Mouse (Mus musculus): ENCODE results near the gene Syngap1.
"Not testable (repeated sequence)": the region's sequence is repeated elsewhere in the genome, so short reads cannot be mapped to it uniquely, and the experiment has no call there.

Gene Syngap1

GRCm38 (mm10) chr17:26953726-26954125, 12.7 kb downstream of the Syngap1 start:
- no peak for DNase-seq (ENCODE audit: extremely low spot score, low spot score)

GRCm38 (mm10) chr17:26956309-26956708, 15.3 kb downstream of the Syngap1 start:
- no peak for DNase-seq (ENCODE audit: extremely low spot score, low spot score)

- no peak for DNase-seq (ENCODE audit: extremely low spot score, low spot score)
Observed at GRCm38 (mm10) chr17:26956895-26957294, 15.8 kb downstream of the Syngap1 start.

- no peak for DNase-seq (ENCODE audit: extremely low spot score, low spot score)
Observed at GRCm38 (mm10) chr17:26957872-26958271, 16.8 kb downstream of the Syngap1 start.

- no peak for DNase-seq (ENCODE audit: extremely low spot score, low spot score)
Observed at GRCm38 (mm10) chr17:26958880-26959279, 17.8 kb downstream of the Syngap1 start.

GRCm38 (mm10) chr17:26959815-26960214, 18.8 kb downstream of the Syngap1 start:
- no peak for DNase-seq (ENCODE audit: extremely low spot score, low spot score)

GRCm38 (mm10) chr17:26961572-26962240, 20.7 kb downstream of the Syngap1 start:
- DNase-seq (ENCODE audit: extremely low spot score, low spot score) = no peak

GRCm38 (mm10) chr17:26966993-26967392, 25.9 kb downstream of the Syngap1 start:
- no peak for DNase-seq (ENCODE audit: extremely low spot score, low spot score)

- DNase-seq (ENCODE audit: extremely low spot score, low spot score) = no peak
Observed at GRCm38 (mm10) chr17:26967477-26967876, 26.4 kb downstream of the Syngap1 start.

- no peak for DNase-seq (ENCODE audit: extremely low spot score, low spot score)
Observed at GRCm38 (mm10) chr17:26968200-26968611, 27.2 kb downstream of the Syngap1 start.

- no peak for DNase-seq (ENCODE audit: extremely low spot score, low spot score)
Observed at GRCm38 (mm10) chr17:26969257-26969656, 28.2 kb downstream of the Syngap1 start.

GRCm38 (mm10) chr17:26970221-26970620, 29.2 kb downstream of the Syngap1 start:
- DNase-seq (ENCODE audit: extremely low spot score, low spot score) = no peak

- no peak for DNase-seq (ENCODE audit: extremely low spot score, low spot score)
Observed at GRCm38 (mm10) chr17:26971247-26971905, 30.3 kb downstream of the Syngap1 start.

- DNase-seq (ENCODE audit: extremely low spot score, low spot score) = no peak
Observed at GRCm38 (mm10) chr17:26972107-26972506, 31.1 kb downstream of the Syngap1 start.

GRCm38 (mm10) chr17:26972703-26973574, 31.9 kb downstream of the Syngap1 start, which contains the start of gene Zbtb9:
Zbtb9 (plus strand) TSS chr17:26973167.
- peak; percentile 97 for DNase-seq (ENCODE audit: extremely low spot score, low spot score)

- no peak for DNase-seq (ENCODE audit: extremely low spot score, low spot score)
Observed at GRCm38 (mm10) chr17:26974547-26974946, 33.5 kb downstream of the Syngap1 start.

GRCm38 (mm10) chr17:26975415-26975814, 34.4 kb downstream of the Syngap1 start:
- DNase-seq (ENCODE audit: extremely low spot score, low spot score) = no peak

- DNase-seq (ENCODE audit: extremely low spot score, low spot score) = not testable (repeated sequence)
Observed at GRCm38 (mm10) chr17:26977354-26977753, 36.3 kb downstream of the Syngap1 start.

GRCm38 (mm10) chr17:26979426-26979825, 38.4 kb downstream of the Syngap1 start:
- no peak for DNase-seq (ENCODE audit: extremely low spot score, low spot score)

GRCm38 (mm10) chr17:26981050-26981449, 40.0 kb downstream of the Syngap1 start:
- no peak for DNase-seq (ENCODE audit: extremely low spot score, low spot score)

GRCm38 (mm10) chr17:26983382-26983781, 42.3 kb downstream of the Syngap1 start:
- no peak for DNase-seq (ENCODE audit: extremely low spot score, low spot score)
